Comparison of ENCODE assay signal across 31 mouse cellular contexts in genomic region chr1:120930141-120930540, GRCm38 (mm10).
DNase-seq lines count a peak whose midpoint lies in the region; ATAC-seq and TF ChIP-seq lines count a peak whose summit lies in the region.
"Had no signal": no experiment of that assay in that cellular context is flagged by ENCODE, and none has a peak within 500 bp of the region (broad histone marks: within the 10 kb centered on the region; RNA-seq: fewer than 3 reads in every experiment).

No protein-coding gene starts in this region.

- H3K9me3 ChIP-seq in hindbrain, postnatal 0 days (ENCODE audit: low read length) = no peaks in the 10 kb centered on the region
- no peaks in the 10 kb centered on the region for H3K9me3 ChIP-seq in hindbrain, embryonic 11.5 days (ENCODE audit: control insufficient read depth, low read length)
- H3K9me3 ChIP-seq: embryonic facial prominence, embryonic 12.5 days; forebrain, embryonic 10.5 days; forebrain, embryonic 13.5 days; heart, embryonic 12.5 days; heart, embryonic 15.5 days; hindbrain, embryonic 12.5 days; hindbrain, embryonic 15.5 days; intestine, embryonic 15.5 days had no signal

- no peak overlapping the region for H3K27ac ChIP-seq in hindbrain, postnatal 0 days
- no peak overlapping the region for H3K27ac ChIP-seq in hindbrain, embryonic 11.5 days (ENCODE audit: low read depth, low read length)
- H3K27ac ChIP-seq: embryonic facial prominence, embryonic 12.5 days; forebrain, embryonic 10.5 days; forebrain, embryonic 13.5 days; heart, embryonic 15.5 days; hindbrain, embryonic 12.5 days; hindbrain, embryonic 15.5 days; intestine, embryonic 15.5 days had no signal

- H3K9ac ChIP-seq in hindbrain, postnatal 0 days (replicated peaks; ENCODE audit: low read length) = no peak overlapping the region
- no peak overlapping the region for H3K9ac ChIP-seq in hindbrain, embryonic 11.5 days (ENCODE audit: low read depth, low read length)
- H3K9ac ChIP-seq: embryonic facial prominence, embryonic 12.5 days; forebrain, embryonic 13.5 days; heart, embryonic 12.5 days; heart, embryonic 15.5 days; hindbrain, embryonic 12.5 days; hindbrain, embryonic 15.5 days; intestine, embryonic 15.5 days had no signal

- H3K27me3 ChIP-seq in hindbrain, postnatal 0 days (ENCODE audit: insufficient read depth, low read length) = no peaks in the 10 kb centered on the region
- H3K27me3 ChIP-seq in hindbrain, embryonic 11.5 days (ENCODE audit: control insufficient read depth, insufficient read depth, low read length) = no peaks in the 10 kb centered on the region
- H3K27me3 ChIP-seq: CH12.LX; embryonic facial prominence, embryonic 12.5 days; forebrain, embryonic 13.5 days; heart, embryonic 12.5 days; heart, embryonic 15.5 days; hindbrain, embryonic 12.5 days; hindbrain, embryonic 15.5 days; intestine, embryonic 15.5 days had no signal

- H3K4me3 ChIP-seq in hindbrain, postnatal 0 days (ENCODE audit: low read length) = no peak overlapping the region
- H3K4me3 ChIP-seq in hindbrain, embryonic 11.5 days (ENCODE audit: low read depth, low read length) = no peak overlapping the region
- H3K4me3 ChIP-seq: embryonic facial prominence, embryonic 12.5 days; erythroblast, embryonic 14.5 days; forebrain, embryonic 10.5 days; forebrain, embryonic 13.5 days; heart, embryonic 12.5 days; heart, embryonic 15.5 days; hindbrain, embryonic 12.5 days; hindbrain, embryonic 15.5 days; intestine, embryonic 15.5 days had no signal

- TF ChIP-seq CTCF in hindbrain, postnatal 0 days (IDR thresholded peaks at IDR 0.05; ENCODE audit: low read depth) = no peak

- no peaks in the 10 kb centered on the region for H3K4me1 ChIP-seq in hindbrain, postnatal 0 days (ENCODE audit: insufficient read depth, low read length)
- no peaks in the 10 kb centered on the region for H3K4me1 ChIP-seq in hindbrain, embryonic 11.5 days (replicated peaks; ENCODE audit: control insufficient read depth, insufficient read depth, low read length)
- H3K4me1 ChIP-seq: embryonic facial prominence, embryonic 12.5 days; forebrain, embryonic 10.5 days; forebrain, embryonic 13.5 days; heart, embryonic 12.5 days; heart, embryonic 15.5 days; hindbrain, embryonic 12.5 days; hindbrain, embryonic 15.5 days; intestine, embryonic 15.5 days had no signal

- DNase-seq in cerebellum, postnatal 14 days = peak; percentile 28 to 49
- DNase-seq in cerebellum, postnatal 4 days (ENCODE audit: low spot score in 2 of 2) = no peak
- DNase-seq in hindbrain, postnatal 0 days (ENCODE audit: low spot score) = peak; percentile 22
- no peak for DNase-seq in hindbrain, embryonic 11.5 days (ENCODE audit: low spot score)
- peak; percentile 2 for DNase-seq in brain, adult 2 months (ENCODE audit: low read depth, low spot score)
- DNase-seq in gonadal fat pad, adult 2 months (ENCODE audit: low read depth) = peak; percentile 61
- DNase-seq in kidney, postnatal 14 days = no peak
- DNase-seq: adrenal gland, adult 2 months; adrenal gland, postnatal 14 days; B cell, adult 2 months; cerebellum, adult 18-20 months; cerebellum, adult 9-10 months; cerebellum, postnatal 36 days; gastrocnemius, postnatal 10 days; gastrocnemius, postnatal 36 days; heart, adult 18-20 months; heart, postnatal 14 days; heart, postnatal 4 days; kidney, adult 11 months had no signal

- no peak for ATAC-seq in hindbrain, postnatal 0 days
- no peak for ATAC-seq in hindbrain, embryonic 11.5 days (ENCODE audit: low FRiP score)
- ATAC-seq: forebrain, embryonic 13.5 days; forebrain, embryonic 16.5 days; intestine, embryonic 15.5 days had no signal

- no peaks in the 10 kb centered on the region for H3K36me3 ChIP-seq in hindbrain, postnatal 0 days (ENCODE audit: insufficient read depth, low read length)
- H3K36me3 ChIP-seq in hindbrain, embryonic 11.5 days (ENCODE audit: control insufficient read depth, insufficient read depth, low read length) = no peaks in the 10 kb centered on the region
- H3K36me3 ChIP-seq: embryonic facial prominence, embryonic 12.5 days; forebrain, embryonic 10.5 days; G1E; heart, embryonic 12.5 days; heart, embryonic 15.5 days; hindbrain, embryonic 12.5 days; hindbrain, embryonic 15.5 days; intestine, embryonic 15.5 days had no signal

- no peak overlapping the region for H3K4me2 ChIP-seq in hindbrain, postnatal 0 days (ENCODE audit: low read depth, low read length)
- H3K4me2 ChIP-seq in hindbrain, embryonic 11.5 days (replicated peaks; ENCODE audit: low read depth, low read length) = no peak overlapping the region
- H3K4me2 ChIP-seq: embryonic facial prominence, embryonic 12.5 days; forebrain, embryonic 13.5 days; heart, embryonic 12.5 days; heart, embryonic 15.5 days; hindbrain, embryonic 12.5 days; hindbrain, embryonic 15.5 days; intestine, embryonic 15.5 days had no signal

- WGBS in hindbrain, postnatal 0 days = 70% methylated on average over 7 of the region's 7 CpGs
- WGBS in hindbrain, embryonic 11.5 days = 82% methylated on average over 7 of the region's 7 CpGs

Comparison
In these comparisons a context has a peak if more than half of its experiments do, and no peak if none do; other contexts are left out.
1. DNase-seq: peak in cerebellum, postnatal 14 days (2 of 2), hindbrain, postnatal 0 days (single experiment), brain, adult 2 months (single experiment) and gonadal fat pad, adult 2 months (single experiment); none in cerebellum, postnatal 4 days (0 of 2), hindbrain, embryonic 11.5 days (single experiment) and kidney, postnatal 14 days (single experiment).